Mouse (Mus musculus): ENCODE results near the gene Sgtb. TPM values are rescaled to one million over a fixed set of nuclear protein-coding genes. Genes with fewer than 3 reads are reported as not detected.

The Sgtb gene
- 2.4 TPM for total RNA-seq (2023)

DNA sequence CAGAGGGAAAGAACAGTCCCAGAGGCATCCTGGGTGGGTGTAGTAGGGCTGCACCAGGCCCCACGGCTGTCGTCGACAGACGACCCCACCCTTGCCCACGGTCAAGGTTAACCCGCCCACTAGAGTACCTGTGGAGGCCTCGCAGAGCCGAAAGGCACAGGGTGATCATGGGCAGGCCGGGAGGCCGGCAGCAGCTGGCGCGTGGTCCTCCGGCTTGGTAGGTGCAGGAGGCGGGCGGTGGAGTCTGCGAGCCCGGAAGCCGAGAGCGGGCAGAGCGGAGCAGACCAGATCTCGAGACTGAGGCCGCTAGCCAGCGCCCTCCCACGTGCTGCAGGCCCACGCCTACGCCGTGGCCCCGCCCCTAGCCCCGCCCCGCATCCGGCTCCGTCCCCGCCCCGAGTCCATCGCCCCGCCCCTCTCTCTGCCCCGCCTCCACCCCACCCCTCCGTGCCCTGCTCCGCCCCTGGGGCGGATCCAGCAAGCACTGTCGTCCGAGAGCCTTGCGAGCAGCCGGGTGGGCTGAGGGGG, at the start of gene Sgtb, which contains the start of gene Nln:
TSS of gene Sgtb (plus strand) at position 454 of the 528 bp plus-strand sequence.
TSS of gene Nln (minus strand) at position 327 of the 528 bp plus-strand sequence.

DNA sequence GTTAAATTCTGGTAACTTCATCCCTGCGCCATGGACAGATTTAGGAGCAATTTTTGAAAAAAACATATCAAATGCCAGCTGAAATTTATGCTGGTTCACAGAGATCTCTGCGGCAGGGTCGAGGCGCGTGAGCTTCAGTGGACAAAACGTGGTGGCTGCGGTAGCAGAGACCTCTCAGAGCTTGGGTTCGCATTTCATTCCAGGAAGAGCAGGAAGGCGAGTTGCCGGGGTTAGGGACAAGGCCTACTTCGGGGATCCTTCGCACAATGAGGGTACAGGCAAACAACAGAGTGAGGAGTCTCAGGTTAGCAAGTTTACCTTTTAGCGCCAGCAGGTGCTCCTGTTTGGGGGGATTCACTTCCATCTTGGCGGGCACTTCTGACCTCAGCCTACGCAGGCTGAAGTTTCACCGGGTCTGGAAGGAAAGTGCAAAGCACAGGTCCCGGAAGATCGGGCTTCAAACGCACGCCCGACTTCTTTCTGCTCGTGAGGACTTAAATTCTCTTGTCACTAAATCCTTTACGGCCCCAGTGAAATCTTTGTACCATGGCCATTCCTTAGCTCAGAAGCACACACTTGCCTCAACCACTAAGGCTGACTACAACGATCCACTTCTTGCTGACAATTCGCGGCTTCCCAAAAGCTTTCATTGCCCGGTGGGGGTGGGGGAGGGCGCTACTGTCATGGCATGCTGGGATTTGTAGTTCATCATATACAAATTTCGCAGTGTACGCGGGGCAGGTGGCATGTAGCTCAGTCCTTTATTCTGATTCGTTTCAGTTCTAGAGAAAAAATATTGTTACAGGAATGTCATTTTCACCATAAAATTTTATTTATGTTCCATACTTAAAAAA, 68.5 kb downstream of the Sgtb start, which contains the start of gene Trappc13:
TSS of gene Trappc13 (minus strand) at position 674 of the 854 bp plus-strand sequence.

GRCm38 (mm10) chr13:104178650-104179121, 69.1 kb downstream of the Sgtb start, which contains the start of gene Trim23:
Gene Trim23 (plus strand): TSS chr13:104178797.

Other genes with a start within 250 kb of the Sgtb start
- gene Erbin, start 189.2 kb upstream of the Sgtb start, total RNA-seq (2023), result 142 TPM
- 12.5 TPM for gene Nln, start 127 bp upstream of the Sgtb start, total RNA-seq (2023)
- 20.5 TPM for gene Trappc13, start 68.7 kb downstream of the Sgtb start, total RNA-seq (2023)
- 14.5 TPM for gene Trim23, start 69.1 kb downstream of the Sgtb start, total RNA-seq (2023)
- 2.9 TPM for gene Cenpk, start 118.9 kb downstream of the Sgtb start, total RNA-seq (2023)
- 25.9 TPM for gene Ppwd1, start 119.1 kb downstream of the Sgtb start, total RNA-seq (2023)
- gene Adamts6, start 178.1 kb downstream of the Sgtb start, total RNA-seq (2023), result 20.9 TPM

All from CD4-positive naive resting alpha-beta T cell, adult 76 days (primary cell).